Mouse (Mus musculus) embryonic fibroblast, embryonic 13.5 days (primary cell): ENCODE results near the gene Cfap58. TPM values are rescaled to one million over a fixed set of nuclear protein-coding genes. Genes with fewer than 3 reads are reported as not detected.

ENCODE experiments used
- H3K27ac ChIP-seq: 2 replicates; pipeline ENCODE4 v1.5.1; 2012; ENCODE audit warnings: low read length, control low read depth, inconsistent platforms; ENCODE audit not compliant: insufficient read depth
- H3K4me1 ChIP-seq: 2 replicates; pipeline ENCODE4 v1.6.1; 2011; ENCODE audit warnings: low read length; ENCODE audit not compliant: control insufficient read depth, insufficient read depth
- H3K4me3 ChIP-seq: 2 replicates; pipeline ENCODE4 v1.5.1; 2011; ENCODE audit warnings: mild to moderate bottlenecking, control low read depth, low read length; ENCODE audit not compliant: insufficient read depth
- CTCF ChIP-seq: IDR thresholded peaks from 2 replicates; pipeline ENCODE4 v1.5.1; 2011; ENCODE audit warnings: mild to moderate bottlenecking, control low read depth, low read length, moderate library complexity, borderline replicate concordance; ENCODE audit not compliant: insufficient read depth
- POLR2A ChIP-seq: IDR thresholded peaks from 2 replicates; pipeline ENCODE4 v1.6.1; 2011; ENCODE audit warnings: low read depth, mild to moderate bottlenecking, control low read depth, low read length, moderate library complexity
- polyA plus RNA-seq: library from polyadenylated mRNA; stranded (reverse); fragments of >200 nt; gene quantifications from 2 replicates; pipeline ENCODE4 v1.2.4, GENCODE M21; 2011; ENCODE audit warnings: low read depth; ENCODE audit not compliant: missing spikeins, insufficient read length

Cfap58 gene
- polyA plus RNA-seq, 1 experiment, result not detected

DNA sequence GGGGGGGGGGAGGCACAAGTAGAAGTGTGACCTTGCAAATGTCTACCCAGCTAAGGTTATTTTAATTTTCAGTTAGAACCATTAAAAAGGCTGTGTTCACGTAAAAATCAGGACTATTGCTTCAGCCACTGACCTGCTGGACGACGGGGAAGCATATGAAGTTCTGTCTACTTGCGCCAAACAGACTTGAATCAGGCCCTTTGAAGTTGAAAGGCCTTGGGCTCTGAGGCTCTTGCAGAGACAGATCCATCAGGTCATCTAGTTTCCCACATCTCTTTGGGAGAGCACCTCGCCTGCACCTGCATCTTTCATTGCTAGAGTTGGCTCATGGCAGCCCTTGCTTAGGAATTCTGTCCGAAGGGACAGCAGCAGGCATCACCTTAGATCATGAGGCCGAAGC, 24.1 kb upstream of the Cfap58 start:
- TF ChIP-seq CTCF, result no peak
- no peak for TF ChIP-seq POLR2A
- H3K4me1 ChIP-seq, result peaks cover 18% of the 10 kb centered on the region

GRCm38 (mm10) chr19:47914191-47914590, 23.3 kb upstream of the Cfap58 start:
- no peak for TF ChIP-seq CTCF
- TF ChIP-seq POLR2A, result no peak
- Histone ChIP-seq H3K4me1 (peaks cover 14% of the 10 kb centered on the region), H3K4me3 (no peak overlapping the region), H3K27ac (no peak overlapping the region)

More for the DNA sequence above, 24.1 kb upstream of the Cfap58 start:
- Histone ChIP-seq H3K27ac (no peak overlapping the region), H3K4me3 (no peak overlapping the region)

- TF ChIP-seq CTCF, result no peak
- no peak for TF ChIP-seq POLR2A
- no peak overlapping the region for H3K4me3 ChIP-seq
- no peak overlapping the region for H3K27ac ChIP-seq
- H3K4me1 ChIP-seq, result peaks cover 11% of the 10 kb centered on the region
Observed at GRCm38 (mm10) chr19:47915251-47915650, 22.2 kb upstream of the Cfap58 start.

DNA sequence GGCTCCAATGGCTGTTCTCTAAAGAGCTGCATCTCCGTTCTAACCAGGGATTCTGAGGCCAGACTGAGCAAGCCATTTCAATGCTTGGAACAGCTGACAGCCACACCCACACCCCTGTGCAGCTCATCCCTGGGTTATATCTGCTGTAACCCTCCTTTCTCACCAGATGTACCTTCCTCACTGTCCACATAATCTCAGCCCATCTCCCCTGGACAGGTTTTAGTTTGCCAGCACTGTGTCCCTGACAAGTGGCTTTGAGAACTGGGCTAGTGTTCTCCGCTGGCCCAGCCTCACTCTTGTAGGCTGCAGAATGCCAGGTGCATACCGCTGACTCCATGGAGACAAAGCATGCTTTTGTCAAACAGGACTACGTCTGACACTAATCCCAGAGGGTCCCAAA, 20.1 kb upstream of the Cfap58 start:
- Histone ChIP-seq H3K4me1 (peaks cover 5% of the 10 kb centered on the region), H3K27ac (no peak overlapping the region), H3K4me3 (peak overlapping the region; percentile 92)
- no peak for TF ChIP-seq CTCF
- no peak for TF ChIP-seq POLR2A

GRCm38 (mm10) chr19:47918016-47918415, 19.5 kb upstream of the Cfap58 start:
- H3K4me3 ChIP-seq, result peak overlapping the region; percentile 92
- H3K27ac ChIP-seq, result peak overlapping the region; percentile 70
- H3K4me1 ChIP-seq, result peaks cover 5% of the 10 kb centered on the region
- no peak for TF ChIP-seq CTCF
- no peak for TF ChIP-seq POLR2A

DNA sequence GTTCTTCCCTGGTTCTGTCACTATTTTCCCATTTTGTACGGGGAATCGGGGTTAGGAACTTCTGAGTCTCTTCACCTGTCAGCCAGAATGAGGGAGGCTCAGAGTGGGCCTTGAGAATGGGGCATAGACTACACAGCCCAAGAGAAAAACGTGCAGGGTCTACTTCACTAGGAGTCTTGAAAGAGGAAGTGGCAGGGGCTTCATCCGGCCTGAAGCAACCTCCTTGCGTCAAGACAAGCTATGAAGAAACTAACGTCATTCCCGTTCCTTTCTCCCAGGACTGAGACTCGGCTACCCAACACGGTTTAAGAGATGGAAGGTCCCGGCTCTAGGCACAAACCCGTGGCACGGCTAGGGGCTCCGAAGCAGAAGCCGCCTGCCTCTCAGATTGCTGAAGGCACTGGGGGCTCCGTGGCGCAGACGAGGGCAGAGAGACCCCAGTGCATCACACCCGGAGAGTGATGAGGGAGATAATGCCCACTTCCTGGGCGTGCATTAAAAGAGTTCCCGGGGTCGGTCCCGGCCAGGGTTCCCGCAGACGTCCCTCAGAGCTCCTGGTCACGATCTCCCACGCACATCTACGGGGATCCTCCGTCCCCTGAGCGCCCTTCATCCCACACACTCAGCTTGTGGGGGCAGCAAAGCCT, 18.9 kb upstream of the Cfap58 start:
- peak overlapping the region; percentile 70 for H3K27ac ChIP-seq
- peaks cover 5% of the 10 kb centered on the region for H3K4me1 ChIP-seq
- TF ChIP-seq POLR2A (no peak), CTCF (no peak)
- H3K4me3 ChIP-seq, result peak overlapping the region; percentile 92

- Histone ChIP-seq H3K4me3 (peak within 1 kb of the TSS; percentile 92), H3K4me1 (peaks cover 5% of the 10 kb centered on the region; the same call in 1 of the 2 replicates), H3K27ac (peak within 1 kb of the TSS; percentile 86)
- TF ChIP-seq POLR2A (peak; percentile 73), CTCF (no peak)
Observed at GRCm38 (mm10) chr19:47919126-47919965, 18.1 kb upstream of the Cfap58 start, which contains the start of the genes Cfap43 and Itprip. Cfap43 (minus strand) TSS chr19:47919287. Itprip (minus strand) TSS chr19:47919299.

DNA sequence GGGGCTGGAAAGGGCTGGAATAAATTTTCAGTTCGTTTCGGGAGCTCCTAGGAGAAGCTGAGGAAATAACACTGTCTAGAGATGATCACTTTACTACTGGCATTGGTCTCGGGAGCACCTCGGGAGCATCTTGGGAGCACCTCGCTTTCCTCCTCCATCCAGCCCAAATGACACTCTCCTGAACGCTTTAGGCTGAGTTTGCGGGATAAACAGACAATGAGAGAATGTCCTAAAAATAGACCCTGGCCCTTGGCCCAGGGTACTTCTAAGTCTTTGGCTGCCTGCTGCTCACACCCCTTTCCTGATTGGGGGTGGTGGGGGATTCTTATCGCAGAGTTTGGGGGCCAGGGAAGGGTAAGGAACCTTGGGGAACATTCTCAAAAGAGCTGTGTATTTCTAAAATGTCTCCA, 17.5 kb upstream of the Cfap58 start:
- TF ChIP-seq CTCF (no peak), POLR2A (0 out of 2 replicates have a peak, but pooled peaks have one; percentile 12)
- H3K4me3 ChIP-seq, result peak overlapping the region; percentile 92
- H3K27ac ChIP-seq, result peak overlapping the region; percentile 86

DNA sequence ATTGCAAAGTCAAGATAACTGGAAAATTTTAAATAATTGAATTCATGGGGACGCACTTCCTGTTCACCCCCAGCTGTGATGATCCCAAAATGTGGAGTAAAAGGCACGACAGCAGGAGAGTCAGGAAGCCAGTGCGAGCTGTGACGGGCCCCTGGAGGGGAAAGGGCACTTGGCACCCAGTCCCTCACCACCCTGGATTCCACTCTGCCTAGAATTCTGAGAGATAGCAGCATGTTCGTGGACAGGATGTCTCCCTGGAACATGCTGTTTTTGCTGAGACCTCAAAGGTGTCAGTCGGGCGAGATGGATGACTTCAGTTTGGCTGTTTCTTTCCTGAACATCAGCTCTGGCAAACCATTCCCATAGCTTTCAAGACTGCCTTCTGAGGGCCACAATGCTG, 11.7 kb upstream of the Cfap58 start:
- TF ChIP-seq POLR2A (no peak), CTCF (no peak)
- Histone ChIP-seq H3K4me1 (peaks cover 4% of the 10 kb centered on the region; the same call in 1 of the 2 replicates), H3K4me3 (no peak overlapping the region), H3K27ac (no peak overlapping the region)

More for the DNA sequence above, 17.5 kb upstream of the Cfap58 start:
- H3K4me1 ChIP-seq, result peaks cover 5% of the 10 kb centered on the region; the same call in 1 of the 2 replicates
